Mouse (Mus musculus) stomach, embryonic 16.5 days (tissue): ENCODE results near the gene Serpini1. TPM values are rescaled to one million over a fixed set of nuclear protein-coding genes. Genes with fewer than 3 reads are reported as not detected.
"Not testable (repeated sequence)": the region's sequence is repeated elsewhere in the genome, so short reads cannot be mapped to it uniquely, and the experiment has no call there.

ENCODE experiments used
- ATAC-seq: fragments of 200-750 bp; cut with Nextera tagmentation; 2 replicates; pipeline ENCODE4 v1.8.0; 2017; ENCODE audit warnings: moderate number of reproducible peaks, moderate TSS enrichment; ENCODE audit not compliant: insufficient read depth, low FRiP score
- H3K27ac ChIP-seq: fragments of 300-500 bp; sonication (generic); 2 replicates; pipeline ENCODE4 v1.5.1; 2014; ENCODE audit warnings: low read length
- H3K27me3 ChIP-seq: fragments of 300-500 bp; sonication (generic); 2 replicates; pipeline ENCODE4 v1.6.1; 2014; ENCODE audit warnings: low read length, control low read depth, mixed read lengths; ENCODE audit not compliant: control insufficient read depth, insufficient read depth
- H3K36me3 ChIP-seq: fragments of 300-500 bp; sonication (generic); 2 replicates; pipeline ENCODE4 v1.6.1; 2014; ENCODE audit warnings: low read length; ENCODE audit not compliant: control insufficient read depth, insufficient read depth
- H3K4me1 ChIP-seq: fragments of 300-500 bp; sonication (generic); 2 replicates; pipeline ENCODE4 v1.6.1; 2014; ENCODE audit warnings: low read length, control low read depth, mixed read lengths; ENCODE audit not compliant: control insufficient read depth, insufficient read depth
- H3K4me2 ChIP-seq: fragments of 300-500 bp; sonication (generic); 2 replicates; pipeline ENCODE4 v1.6.1; 2014; ENCODE audit warnings: low read depth, low read length, mixed read lengths
- H3K4me3 ChIP-seq: fragments of 300-500 bp; sonication (generic); replicated peaks from 2 replicates; pipeline ENCODE4 v1.5.1; 2014; ENCODE audit warnings: mild to moderate bottlenecking, low read length
- H3K9ac ChIP-seq: fragments of 300-500 bp; sonication (generic); 2 replicates; pipeline ENCODE4 v1.6.1; 2014; ENCODE audit warnings: low read length
- H3K9me3 ChIP-seq: fragments of 300-500 bp; sonication (generic); replicated peaks from 2 replicates; pipeline ENCODE4 v1.6.1; 2016; ENCODE audit warnings: low read length, control low read depth; ENCODE audit not compliant: control insufficient read depth
- WGBS: fragments of 180-500 bp; shearing (Covaris S2); extraction: QIAGEN DNeasy Blood & Tissue Kit; methylation state at CpG from one replicate; pipeline ENCODE4 v1.1.7; 2014; 5-methylcytosine and 5-hydroxymethylcytosine counted together
- polyA plus RNA-seq: library from polyadenylated mRNA; unstranded; fragments of >200 nt; fragmentation: Nextera tagmentation; extraction: Ambion mirVana; gene quantifications from 2 replicates; pipeline ENCODE4 v1.2.1, GENCODE M21; 2015

Gene Serpini1
- polyA plus RNA-seq, 1 experiment from 2014 or later = 21.2 TPM

- H3K9me3 ChIP-seq = no peaks in the 10 kb centered on the region
- no peak overlapping the region for H3K27ac ChIP-seq
- no peak overlapping the region for H3K4me2 ChIP-seq
- no peaks in the 10 kb centered on the region for H3K36me3 ChIP-seq
- H3K27me3 ChIP-seq = no peaks in the 10 kb centered on the region
- WGBS = 69% methylated on average over 2 of the region's 2 CpGs
- H3K4me1 ChIP-seq = no peaks in the 10 kb centered on the region
- no peak overlapping the region for H3K4me3 ChIP-seq
- no peak overlapping the region for H3K9ac ChIP-seq
- ATAC-seq = no peak
Measured at GRCm38 (mm10) chr3:75651603-75652115, 94.3 kb downstream of the Serpini1 start.

- not testable (repeated sequence) for ATAC-seq, H3K27me3 ChIP-seq, H3K4me1 ChIP-seq, H3K36me3 ChIP-seq, H3K27ac ChIP-seq, H3K4me2 ChIP-seq, H3K9me3 ChIP-seq, H3K9ac ChIP-seq, H3K4me3 ChIP-seq
- 63% methylated on average over 4 of the region's 4 CpGs for WGBS
Measured at GRCm38 (mm10) chr3:75653901-75654300, 96.6 kb downstream of the Serpini1 start.

GRCm38 (mm10) chr3:75655578-75656344 is 98.4 kb downstream of the Serpini1 start:
- no peaks in the 10 kb centered on the region for H3K9me3 ChIP-seq
- 74% methylated on average over 6 of the region's 6 CpGs for WGBS
- no peak overlapping the region for H3K4me2 ChIP-seq
- no peak overlapping the region for H3K9ac ChIP-seq
- no peak for ATAC-seq
- H3K4me3 ChIP-seq = no peak overlapping the region
- no peak overlapping the region for H3K27ac ChIP-seq
- no peaks in the 10 kb centered on the region for H3K36me3 ChIP-seq
- H3K4me1 ChIP-seq = no peaks in the 10 kb centered on the region
- H3K27me3 ChIP-seq = no peaks in the 10 kb centered on the region

- Histone ChIP-seq H3K4me1 (no peaks in the 10 kb centered on the region), H3K36me3 (no peaks in the 10 kb centered on the region), H3K9me3 (no peaks in the 10 kb centered on the region), H3K27me3 (no peaks in the 10 kb centered on the region), H3K9ac (no peak overlapping the region), H3K4me2 (no peak overlapping the region), H3K4me3 (no peak overlapping the region), H3K27ac (no peak overlapping the region)
- no peak for ATAC-seq
- 62% methylated on average over 3 of the region's 3 CpGs for WGBS
Measured at GRCm38 (mm10) chr3:75666962-75667361, 109.6 kb downstream of the Serpini1 start.

- ATAC-seq = no peak
- H3K4me2 ChIP-seq = no peak overlapping the region
- WGBS = 56% methylated on average over 1 of the region's 1 CpGs
- no peaks in the 10 kb centered on the region for H3K36me3 ChIP-seq
- no peak overlapping the region for H3K4me3 ChIP-seq
- H3K9ac ChIP-seq = no peak overlapping the region
- no peaks in the 10 kb centered on the region for H3K9me3 ChIP-seq
- H3K27ac ChIP-seq = no peak overlapping the region
- H3K27me3 ChIP-seq = no peaks in the 10 kb centered on the region
- H3K4me1 ChIP-seq = no peaks in the 10 kb centered on the region
Measured at GRCm38 (mm10) chr3:75670425-75670824, 113.1 kb downstream of the Serpini1 start.

GRCm38 (mm10) chr3:75682881-75683280 is 125.5 kb downstream of the Serpini1 start:
- no peak overlapping the region for H3K27ac ChIP-seq
- H3K4me2 ChIP-seq = no peak overlapping the region
- H3K27me3 ChIP-seq = no peaks in the 10 kb centered on the region
- H3K9ac ChIP-seq = no peak overlapping the region
- no peaks in the 10 kb centered on the region for H3K9me3 ChIP-seq
- H3K36me3 ChIP-seq = no peaks in the 10 kb centered on the region
- H3K4me3 ChIP-seq = no peak overlapping the region
- no peak for ATAC-seq
- no peaks in the 10 kb centered on the region for H3K4me1 ChIP-seq

- H3K4me3 ChIP-seq = no peak overlapping the region
- no peaks in the 10 kb centered on the region for H3K9me3 ChIP-seq
- ATAC-seq = no peak
- H3K4me2 ChIP-seq = no peak overlapping the region
- WGBS = 65% methylated on average over 2 of the region's 2 CpGs
- no peak overlapping the region for H3K27ac ChIP-seq
- no peak overlapping the region for H3K9ac ChIP-seq
- no peaks in the 10 kb centered on the region for H3K4me1 ChIP-seq
- H3K27me3 ChIP-seq = no peaks in the 10 kb centered on the region
- no peaks in the 10 kb centered on the region for H3K36me3 ChIP-seq
Measured at GRCm38 (mm10) chr3:75686775-75687174, 129.4 kb downstream of the Serpini1 start.

DNA sequence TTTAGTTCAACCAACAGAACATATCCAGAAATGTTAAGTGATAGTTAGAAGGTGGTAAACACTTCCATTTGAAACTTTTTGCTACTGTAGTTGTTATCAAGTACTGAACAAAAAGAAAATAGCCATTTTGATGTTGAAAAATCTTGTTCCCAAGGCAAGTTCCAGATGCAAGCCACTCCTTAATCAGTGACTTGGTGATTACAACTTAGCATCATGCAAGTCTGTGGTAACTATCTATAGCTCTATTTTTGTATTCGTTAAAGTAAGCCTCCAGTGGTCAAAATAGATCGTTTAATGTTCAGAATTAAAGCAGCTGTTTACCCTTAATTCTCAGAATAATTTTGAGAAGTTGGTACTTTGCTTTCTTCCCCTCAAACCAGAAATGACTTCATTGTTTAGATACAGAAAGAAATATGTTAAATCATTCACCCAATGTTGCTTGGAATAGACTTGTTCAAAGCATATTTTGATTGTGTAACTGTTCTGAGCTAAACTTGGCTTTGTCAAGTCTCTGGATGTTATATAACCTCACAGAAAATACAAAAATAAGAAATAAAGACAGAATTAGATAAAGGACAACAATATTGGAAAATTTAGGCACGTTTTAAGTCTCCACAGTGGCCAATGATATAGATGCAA is 130.0 kb downstream of the Serpini1 start:
- WGBS = 72% methylated on average over 3 of the region's 3 CpGs
- H3K36me3 ChIP-seq = no peaks in the 10 kb centered on the region
- no peaks in the 10 kb centered on the region for H3K4me1 ChIP-seq
- H3K4me2 ChIP-seq = no peak overlapping the region
- no peak overlapping the region for H3K9ac ChIP-seq
- no peaks in the 10 kb centered on the region for H3K27me3 ChIP-seq
- ATAC-seq = no peak
- no peak overlapping the region for H3K4me3 ChIP-seq
- H3K9me3 ChIP-seq = no peaks in the 10 kb centered on the region
- no peak overlapping the region for H3K27ac ChIP-seq

GRCm38 (mm10) chr3:75690321-75690720 is 133.0 kb downstream of the Serpini1 start:
- H3K4me1 ChIP-seq = no peaks in the 10 kb centered on the region
- no peak overlapping the region for H3K27ac ChIP-seq
- H3K9ac ChIP-seq = no peak overlapping the region
- H3K9me3 ChIP-seq = no peaks in the 10 kb centered on the region
- ATAC-seq = no peak
- no peaks in the 10 kb centered on the region for H3K36me3 ChIP-seq
- no peak overlapping the region for H3K4me2 ChIP-seq
- no peaks in the 10 kb centered on the region for H3K27me3 ChIP-seq
- no peak overlapping the region for H3K4me3 ChIP-seq
